Mouse (Mus musculus): ENCODE data around the gene Endov. TPM values are rescaled to one million over a fixed set of nuclear protein-coding genes. Genes with fewer than 3 reads are reported as not detected.

The Endov gene
- polyA plus RNA-seq, 1 experiment from 2014 or later = 4.6 TPM

DNA sequence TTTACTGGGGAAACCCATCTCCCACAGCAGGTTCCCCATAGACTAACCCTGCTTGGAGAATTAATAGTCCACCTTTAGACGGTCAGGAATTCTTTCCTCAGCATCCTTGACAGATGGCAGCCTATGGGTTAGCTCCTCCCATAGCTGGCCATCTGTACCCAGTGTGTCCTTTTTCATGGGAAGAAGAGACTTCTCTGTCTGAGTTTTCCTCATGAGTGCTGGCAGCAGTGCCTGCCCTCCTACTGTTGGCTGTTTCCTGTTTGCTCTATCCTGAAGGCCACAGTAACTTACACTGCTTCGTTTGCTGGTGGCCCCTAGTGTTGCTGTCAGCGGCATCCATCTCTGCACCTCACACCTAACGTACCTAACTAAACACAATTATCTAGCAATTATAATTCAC, 6.3 kb downstream of the Endov start:
- WGBS (ENCODE audit: insufficient replicate concordance) = 68% methylated on average over 4 of the region's 4 CpGs
- no peaks in the 10 kb centered on the region for H3K27me3 ChIP-seq (ENCODE audit: control insufficient read depth, insufficient read depth, low read depth, low read length)
- no peak for ATAC-seq (ENCODE audit: low read depth)
- no peak overlapping the region for H3K4me3 ChIP-seq (ENCODE audit: low read depth, low read length)
- H3K36me3 ChIP-seq (ENCODE audit: control insufficient read depth, insufficient read depth) = 0 out of 2 replicates have a peak, but pooled peaks cover 4% of the 10 kb centered on the region
- peaks cover under 1% of the 10 kb centered on the region for H3K4me1 ChIP-seq (ENCODE audit: control insufficient read depth, low read depth, low read length)
- no peak overlapping the region for H3K27ac ChIP-seq (ENCODE audit: low read length)
- H3K9ac ChIP-seq (ENCODE audit: low read depth, low read length) = no peak overlapping the region
- H3K4me2 ChIP-seq (ENCODE audit: low read depth, low read length) = no peak overlapping the region
- H3K9me3 ChIP-seq (replicated peaks; ENCODE audit: control insufficient read depth, low read length) = no peaks in the 10 kb centered on the region

DNA sequence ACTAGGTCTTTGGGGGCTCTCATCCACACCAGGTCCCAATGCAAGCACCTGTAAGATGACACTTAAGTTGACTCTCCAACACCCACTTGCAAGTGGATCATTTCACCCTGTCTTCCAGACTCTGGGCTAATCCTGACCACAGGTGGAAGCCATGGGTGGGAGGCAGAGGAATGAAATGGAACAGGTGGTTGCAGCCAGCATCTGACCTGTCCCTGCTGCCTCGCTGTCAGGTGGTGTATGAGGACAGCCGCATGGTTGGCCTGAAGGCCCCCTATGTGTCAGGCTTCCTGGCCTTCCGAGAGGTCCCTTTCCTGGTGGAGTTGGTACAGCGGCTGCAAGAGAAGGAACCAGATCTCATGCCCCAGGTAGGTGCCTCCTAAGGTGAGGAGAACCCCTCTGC, 8.2 kb downstream of the Endov start:
- Histone ChIP-seq H3K27me3 (ENCODE audit: control insufficient read depth, insufficient read depth, low read depth, low read length) (no peaks in the 10 kb centered on the region), H3K9ac (ENCODE audit: low read depth, low read length) (no peak overlapping the region), H3K27ac (ENCODE audit: low read length) (no peak overlapping the region), H3K4me2 (ENCODE audit: low read depth, low read length) (no peak overlapping the region), H3K9me3 (replicated peaks; ENCODE audit: control insufficient read depth, low read length) (no peaks in the 10 kb centered on the region), H3K36me3 (ENCODE audit: control insufficient read depth, insufficient read depth) (peaks cover 4% of the 10 kb centered on the region; the same call in 1 of the 2 replicates), H3K4me1 (ENCODE audit: control insufficient read depth, low read depth, low read length) (no peaks in the 10 kb centered on the region), H3K4me3 (ENCODE audit: low read depth, low read length) (no peak overlapping the region)
- WGBS (ENCODE audit: insufficient replicate concordance) = 71% methylated on average over 4 of the region's 4 CpGs
- no peak for ATAC-seq (ENCODE audit: low read depth)

DNA sequence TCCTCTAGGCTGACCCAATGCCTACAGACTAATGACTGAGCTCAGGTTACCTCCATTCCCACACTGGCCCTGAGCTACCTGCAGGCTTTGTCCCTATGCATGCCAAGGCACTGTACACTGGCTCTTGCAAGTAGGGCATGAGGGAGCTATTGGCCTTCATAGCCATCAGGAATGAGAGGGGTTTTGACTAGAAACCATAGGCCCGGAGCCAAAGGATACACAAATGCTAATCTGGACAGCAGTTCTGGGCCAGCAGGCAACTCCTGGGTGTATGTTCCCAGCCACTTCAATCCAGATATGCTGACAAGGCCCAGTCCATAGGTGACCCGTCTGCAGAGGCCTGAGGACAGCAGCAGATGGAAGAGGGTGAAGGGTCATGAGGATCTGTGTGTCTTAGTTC, 8.9 kb downstream of the Endov start:
- no peak overlapping the region for H3K4me3 ChIP-seq (ENCODE audit: low read depth, low read length)
- peaks cover 4% of the 10 kb centered on the region; the same call in 1 of the 2 replicates for H3K36me3 ChIP-seq (ENCODE audit: control insufficient read depth, insufficient read depth)
- no peaks in the 10 kb centered on the region for H3K27me3 ChIP-seq (ENCODE audit: control insufficient read depth, insufficient read depth, low read depth, low read length)
- no peak overlapping the region for H3K4me2 ChIP-seq (ENCODE audit: low read depth, low read length)
- no peak for ATAC-seq (ENCODE audit: low read depth)
- WGBS (ENCODE audit: insufficient replicate concordance) = 69% methylated on average over 2 of the region's 2 CpGs
- H3K9ac ChIP-seq (ENCODE audit: low read depth, low read length) = no peak overlapping the region
- no peaks in the 10 kb centered on the region for H3K9me3 ChIP-seq (replicated peaks; ENCODE audit: control insufficient read depth, low read length)
- no peaks in the 10 kb centered on the region for H3K4me1 ChIP-seq (ENCODE audit: control insufficient read depth, low read depth, low read length)
- no peak overlapping the region for H3K27ac ChIP-seq (ENCODE audit: low read length)

DNA sequence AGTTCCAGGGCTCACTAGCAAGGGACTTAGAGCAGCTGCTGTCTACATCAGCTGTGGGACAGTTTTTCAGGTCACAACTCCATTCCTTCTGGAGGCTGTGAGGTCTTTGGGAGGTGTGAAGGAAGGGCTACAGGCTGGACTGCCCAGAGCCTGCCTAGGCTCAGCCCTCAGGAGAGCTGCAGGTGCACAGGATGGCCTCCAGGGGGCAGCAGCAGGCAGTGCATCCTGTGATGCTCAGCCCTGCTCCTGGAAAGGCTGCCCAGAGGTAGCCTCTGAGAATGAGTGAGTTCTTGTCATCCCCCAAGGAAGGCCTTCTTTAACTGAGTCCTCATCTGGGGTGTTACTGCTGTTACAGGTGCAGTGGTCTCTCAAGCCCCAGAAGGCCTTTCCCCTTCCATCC, 12.5 kb downstream of the Endov start:
- no peak overlapping the region for H3K4me3 ChIP-seq (ENCODE audit: low read depth, low read length)
- no peak overlapping the region for H3K27ac ChIP-seq (ENCODE audit: low read length)
- H3K4me2 ChIP-seq (ENCODE audit: low read depth, low read length) = no peak overlapping the region
- peaks cover 4% of the 10 kb centered on the region for H3K36me3 ChIP-seq (ENCODE audit: control insufficient read depth, insufficient read depth)
- ATAC-seq (ENCODE audit: low read depth) = peak; percentile 39; the same call in 1 of the 2 replicates
- no peak overlapping the region for H3K9ac ChIP-seq (ENCODE audit: low read depth, low read length)
- H3K9me3 ChIP-seq (replicated peaks; ENCODE audit: control insufficient read depth, low read length) = no peaks in the 10 kb centered on the region
- no peaks in the 10 kb centered on the region for H3K27me3 ChIP-seq (ENCODE audit: control insufficient read depth, insufficient read depth, low read depth, low read length)
- H3K4me1 ChIP-seq (ENCODE audit: control insufficient read depth, low read depth, low read length) = no peaks in the 10 kb centered on the region

DNA sequence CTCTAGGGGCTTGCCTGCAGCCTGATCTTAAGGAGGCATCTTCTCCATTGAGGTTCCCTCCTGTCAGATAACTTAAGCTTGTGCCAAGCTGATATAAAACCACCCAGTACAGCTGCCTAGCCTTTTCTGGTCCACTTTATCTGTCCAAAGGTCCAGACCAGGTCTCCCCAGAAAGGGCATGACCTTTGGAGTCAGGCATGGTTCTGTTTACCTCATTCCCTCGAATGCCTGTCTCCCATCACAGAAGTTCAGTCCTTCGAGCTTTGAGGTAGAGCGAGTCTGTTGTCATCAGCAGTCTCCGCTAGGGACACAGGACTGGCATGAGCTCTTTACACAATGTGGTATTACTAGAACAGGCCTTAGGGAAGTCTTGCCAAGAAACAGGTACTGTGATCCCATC, 15.2 kb downstream of the Endov start:
- H3K27ac ChIP-seq (ENCODE audit: low read length) = no peak overlapping the region
- WGBS (ENCODE audit: insufficient replicate concordance) = 51% methylated on average over 4 of the region's 4 CpGs
- H3K4me3 ChIP-seq (ENCODE audit: low read depth, low read length) = no peak overlapping the region
- H3K36me3 ChIP-seq (ENCODE audit: control insufficient read depth, insufficient read depth) = no peaks in the 10 kb centered on the region; the same call in none of the 2 replicates
- no peaks in the 10 kb centered on the region for H3K4me1 ChIP-seq (ENCODE audit: control insufficient read depth, low read depth, low read length)
- H3K9ac ChIP-seq (ENCODE audit: low read depth, low read length) = no peak overlapping the region
- ATAC-seq (ENCODE audit: low read depth) = no peak
- no peak overlapping the region for H3K4me2 ChIP-seq (ENCODE audit: low read depth, low read length)
- H3K9me3 ChIP-seq (replicated peaks; ENCODE audit: control insufficient read depth, low read length) = no peaks in the 10 kb centered on the region
- no peaks in the 10 kb centered on the region for H3K27me3 ChIP-seq (ENCODE audit: control insufficient read depth, insufficient read depth, low read depth, low read length)

DNA sequence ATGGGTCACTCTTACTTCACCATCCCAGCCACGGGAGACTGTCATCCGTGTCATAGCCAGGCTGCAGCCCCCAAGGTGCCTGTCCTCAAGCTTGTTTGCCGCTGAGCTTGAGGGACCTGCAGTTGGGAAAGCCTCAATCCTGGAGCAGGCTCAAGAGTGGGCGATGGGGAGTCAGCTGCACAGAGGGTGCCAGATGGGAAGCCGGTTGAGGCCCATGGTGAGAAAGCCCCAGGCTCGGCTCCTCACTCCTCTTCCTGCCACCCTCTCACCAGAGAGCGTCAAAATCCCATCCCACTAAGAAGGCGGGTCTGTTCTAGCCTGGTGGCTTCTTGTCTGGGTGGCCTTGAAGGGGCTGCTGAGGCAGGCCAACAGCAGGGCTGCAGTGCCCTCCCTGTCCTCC, 16.6 kb downstream of the Endov start:
- no peak overlapping the region for H3K4me3 ChIP-seq (ENCODE audit: low read depth, low read length)
- 76% methylated on average over 8 of the region's 8 CpGs for WGBS (ENCODE audit: insufficient replicate concordance)
- H3K36me3 ChIP-seq (ENCODE audit: control insufficient read depth, insufficient read depth) = no peaks in the 10 kb centered on the region; the same call in 1 of the 2 replicates
- ATAC-seq (ENCODE audit: low read depth) = no peak
- H3K4me2 ChIP-seq (ENCODE audit: low read depth, low read length) = no peak overlapping the region
- no peaks in the 10 kb centered on the region for H3K27me3 ChIP-seq (ENCODE audit: control insufficient read depth, insufficient read depth, low read depth, low read length)
- H3K9ac ChIP-seq (ENCODE audit: low read depth, low read length) = no peak overlapping the region
- H3K9me3 ChIP-seq (replicated peaks; ENCODE audit: control insufficient read depth, low read length) = no peaks in the 10 kb centered on the region
- no peaks in the 10 kb centered on the region for H3K4me1 ChIP-seq (ENCODE audit: control insufficient read depth, low read depth, low read length)
- H3K27ac ChIP-seq (ENCODE audit: low read length) = no peak overlapping the region

DNA sequence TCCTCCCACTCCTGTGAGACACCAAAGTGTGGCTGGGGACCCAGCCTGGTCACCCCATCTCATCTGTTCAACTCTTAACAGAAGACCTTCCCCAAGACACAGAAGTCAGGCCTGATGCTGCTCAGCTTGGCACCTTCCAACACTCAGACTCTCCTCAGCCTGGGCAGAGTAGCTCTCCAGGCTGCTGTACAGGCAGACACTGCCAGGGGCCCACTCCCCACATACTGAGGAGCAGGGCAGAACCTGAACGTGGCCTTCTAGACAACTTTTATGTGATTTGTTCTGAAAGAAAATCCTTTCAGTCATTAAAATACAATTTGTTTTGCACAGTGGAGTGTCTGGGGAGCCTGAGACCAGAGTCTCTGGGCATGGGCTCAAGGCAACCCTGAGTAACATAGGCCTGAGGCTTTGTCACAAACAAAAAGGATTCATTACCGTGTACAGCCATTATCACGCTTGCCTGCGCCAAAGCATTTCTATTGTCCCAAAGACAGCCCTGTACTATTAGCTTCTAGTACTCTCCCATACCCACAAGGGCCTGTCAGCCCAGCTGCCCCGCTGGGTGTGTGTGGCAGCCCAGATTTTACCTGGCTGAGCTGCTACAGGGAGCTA, 18.1 kb downstream of the Endov start:
- H3K9ac ChIP-seq (ENCODE audit: low read depth, low read length) = no peak overlapping the region
- 56% methylated on average over 5 of the region's 5 CpGs for WGBS (ENCODE audit: insufficient replicate concordance)
- no peak for ATAC-seq (ENCODE audit: low read depth)

DNA sequence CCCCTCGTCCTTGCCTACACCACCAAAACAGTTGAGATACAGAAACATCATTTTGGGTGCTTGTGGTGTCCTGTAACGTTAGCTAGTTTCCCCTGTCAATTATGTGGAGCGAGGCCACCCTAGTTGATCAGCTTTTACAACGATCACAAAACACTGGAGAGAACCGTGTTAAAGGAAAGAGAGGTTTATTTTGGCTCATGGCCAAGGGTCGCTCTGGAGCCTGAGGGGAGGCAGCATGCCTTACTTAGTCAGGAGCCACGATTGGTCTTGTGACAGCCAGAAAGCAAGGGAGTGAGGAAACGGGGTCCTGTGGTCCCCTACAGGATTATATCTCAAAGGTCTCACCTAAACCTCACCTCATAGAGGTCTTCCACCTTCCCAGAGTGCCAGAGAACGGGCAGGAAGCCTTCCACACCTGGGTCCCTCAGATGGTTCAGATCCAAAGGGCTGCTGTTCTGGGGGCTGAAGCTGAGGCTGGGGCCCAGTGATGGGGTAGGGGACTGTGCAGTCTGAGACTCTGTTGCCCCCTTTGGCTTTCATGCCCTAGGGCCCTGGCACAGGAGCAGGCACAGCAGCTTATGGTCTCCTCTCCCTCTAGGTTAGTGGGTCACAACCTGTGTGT, 22.0 kb downstream of the Endov start:
- 28% methylated on average over 9 of the region's 9 CpGs for WGBS (ENCODE audit: insufficient replicate concordance)
- H3K27me3 ChIP-seq (ENCODE audit: control insufficient read depth, insufficient read depth, low read depth, low read length) = peaks cover 12% of the 10 kb centered on the region

More for the DNA sequence above, 18.1 kb downstream of the Endov start:
- Histone ChIP-seq H3K4me2 (ENCODE audit: low read depth, low read length) (no peak overlapping the region), H3K27me3 (ENCODE audit: control insufficient read depth, insufficient read depth, low read depth, low read length) (peaks cover 2% of the 10 kb centered on the region), H3K36me3 (ENCODE audit: control insufficient read depth, insufficient read depth) (no peaks in the 10 kb centered on the region; the same call in 1 of the 2 replicates), H3K9me3 (replicated peaks; ENCODE audit: control insufficient read depth, low read length) (no peaks in the 10 kb centered on the region), H3K4me1 (ENCODE audit: control insufficient read depth, low read depth, low read length) (no peaks in the 10 kb centered on the region), H3K4me3 (ENCODE audit: low read depth, low read length) (no peak overlapping the region), H3K27ac (ENCODE audit: low read length) (no peak overlapping the region)

DNA sequence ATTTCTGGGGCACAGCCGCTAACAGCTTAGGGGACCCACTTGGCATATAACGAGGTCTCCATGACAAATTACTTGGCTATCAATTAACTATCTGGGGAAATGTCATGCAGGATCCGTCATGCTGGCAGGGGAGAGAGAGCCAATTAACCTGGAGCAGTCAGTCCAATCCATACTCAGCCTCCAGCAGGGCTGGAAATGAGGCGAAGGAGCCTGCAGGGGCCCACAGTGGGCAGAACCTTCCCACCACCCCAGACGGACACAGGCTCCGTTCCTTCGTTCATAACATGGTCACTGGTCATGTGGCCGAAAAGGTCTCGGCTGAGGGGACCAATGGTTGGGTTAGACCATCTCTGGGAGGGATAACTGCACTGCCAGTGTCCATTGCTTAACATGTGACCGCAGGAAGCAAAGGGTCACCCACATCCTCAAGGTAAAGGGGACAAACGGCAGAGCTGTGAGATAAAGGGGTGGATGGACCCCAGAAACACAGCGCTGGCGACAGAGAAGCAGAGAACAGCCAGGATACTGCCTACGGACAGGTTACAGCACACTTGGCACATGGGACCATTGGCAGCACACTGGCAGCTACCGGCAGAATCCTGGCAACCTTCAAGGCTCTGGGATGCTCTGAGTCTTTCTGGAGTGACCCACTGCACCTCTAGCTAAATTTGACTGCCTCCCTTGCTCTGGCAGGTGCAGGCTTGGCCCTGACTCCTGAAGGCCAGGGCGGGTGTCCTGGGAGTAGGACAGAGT, 23.1 kb downstream of the Endov start:
- WGBS (ENCODE audit: insufficient replicate concordance) = 44% methylated on average over 16 of the region's 16 CpGs
- no peak overlapping the region for H3K4me2 ChIP-seq (ENCODE audit: low read depth, low read length)
- no peak overlapping the region for H3K4me3 ChIP-seq (ENCODE audit: low read depth, low read length)
- peaks cover 12% of the 10 kb centered on the region for H3K27me3 ChIP-seq (ENCODE audit: control insufficient read depth, insufficient read depth, low read depth, low read length)
- no peaks in the 10 kb centered on the region for H3K36me3 ChIP-seq (ENCODE audit: control insufficient read depth, insufficient read depth)
- ATAC-seq (ENCODE audit: low read depth) = no peak
- no peaks in the 10 kb centered on the region for H3K9me3 ChIP-seq (replicated peaks; ENCODE audit: control insufficient read depth, low read length)
- H3K27ac ChIP-seq (ENCODE audit: low read length) = no peak overlapping the region
- H3K4me1 ChIP-seq (ENCODE audit: control insufficient read depth, low read depth, low read length) = no peaks in the 10 kb centered on the region
- H3K9ac ChIP-seq (ENCODE audit: low read depth, low read length) = no peak overlapping the region

More for the DNA sequence above, 22.0 kb downstream of the Endov start:
- Histone ChIP-seq H3K4me3 (ENCODE audit: low read depth, low read length) (no peak overlapping the region), H3K9me3 (replicated peaks; ENCODE audit: control insufficient read depth, low read length) (no peaks in the 10 kb centered on the region), H3K36me3 (ENCODE audit: control insufficient read depth, insufficient read depth) (no peaks in the 10 kb centered on the region), H3K4me1 (ENCODE audit: control insufficient read depth, low read depth, low read length) (no peaks in the 10 kb centered on the region), H3K9ac (ENCODE audit: low read depth, low read length) (no peak overlapping the region), H3K27ac (ENCODE audit: low read length) (no peak overlapping the region), H3K4me2 (ENCODE audit: low read depth, low read length) (no peak overlapping the region)
- ATAC-seq (ENCODE audit: low read depth) = no peak
